Mouse (Mus musculus): ENCODE data around the gene Psmb1. TPM values are rescaled to one million over a fixed set of nuclear protein-coding genes. Genes with fewer than 3 reads are reported as not detected.
"Not testable (repeated sequence)": the region's sequence is repeated elsewhere in the genome, so short reads cannot be mapped to it uniquely, and the experiment has no call there.

The Psmb1 gene
- polyA plus RNA-seq (2015; fragmentation: Nextera tagmentation; extraction: Ambion mirVana): 258 and 264 TPM in 2 replicates

- H3K9ac ChIP-seq: peak within 1 kb of the TSS; percentile 92
- no peaks in the 10 kb centered on the region for H3K27me3 ChIP-seq (replicated peaks)
- no peaks in the 10 kb centered on the region for H3K9me3 ChIP-seq
- H3K4me3 ChIP-seq (replicated peaks): peak within 1 kb of the TSS; percentile 97
- H3K36me3 ChIP-seq: peaks cover 10% of the 10 kb centered on the region
- ATAC-seq: peak; percentile 93
- H3K27ac ChIP-seq: peak within 1 kb of the TSS; percentile 72
- H3K4me2 ChIP-seq (replicated peaks): peak within 1 kb of the TSS; percentile 69
- under 1% methylated on average over 63 of the region's 63 CpGs for WGBS
- H3K4me1 ChIP-seq (replicated peaks): peaks cover 11% of the 10 kb centered on the region
Measured at GRCm38 (mm10) chr17:15499656-15500394, at the start of gene Psmb1, which contains the start of gene Tbp. TSS of gene Psmb1 (minus strand) at chr17:15499751. TSS of gene Tbp (plus strand) at chr17:15499888.

GRCm38 (mm10) chr17:15546440-15546839 lies 46.9 kb upstream of the Psmb1 start:
- no peaks in the 10 kb centered on the region for H3K27me3 ChIP-seq (replicated peaks)
- no peaks in the 10 kb centered on the region for H3K9me3 ChIP-seq
- H3K4me3 ChIP-seq (replicated peaks): no peak overlapping the region
- H3K4me1 ChIP-seq (replicated peaks): no peaks in the 10 kb centered on the region
- no peak overlapping the region for H3K27ac ChIP-seq
- WGBS: 67% methylated on average over 4 of the region's 4 CpGs
- H3K4me2 ChIP-seq (replicated peaks): no peak overlapping the region
- ATAC-seq: no peak
- H3K9ac ChIP-seq: no peak overlapping the region
- no peaks in the 10 kb centered on the region for H3K36me3 ChIP-seq

GRCm38 (mm10) chr17:15543868-15544267 lies 44.3 kb upstream of the Psmb1 start:
- H3K36me3 ChIP-seq, ATAC-seq: not testable (repeated sequence)

GRCm38 (mm10) chr17:15540309-15540708 lies 40.8 kb upstream of the Psmb1 start:
- H3K27me3 ChIP-seq (replicated peaks): peaks cover 9% of the 10 kb centered on the region
- no peaks in the 10 kb centered on the region for H3K36me3 ChIP-seq
- no peak overlapping the region for H3K4me3 ChIP-seq (replicated peaks)
- 67% methylated on average over 4 of the region's 4 CpGs for WGBS
- H3K27ac ChIP-seq: no peak overlapping the region
- H3K4me1 ChIP-seq (replicated peaks): 0 out of 2 replicates have a peak, but pooled peaks cover 4% of the 10 kb centered on the region
- no peak overlapping the region for H3K9ac ChIP-seq
- ATAC-seq: no peak
- H3K4me2 ChIP-seq (replicated peaks): no peak overlapping the region
- no peaks in the 10 kb centered on the region for H3K9me3 ChIP-seq

More at GRCm38 (mm10) chr17:15543868-15544267, 44.3 kb upstream of the Psmb1 start:
- H3K9ac ChIP-seq; H3K9me3 ChIP-seq; H3K27me3 ChIP-seq (replicated peaks); H3K4me2 ChIP-seq (replicated peaks); H3K27ac ChIP-seq; H3K4me1 ChIP-seq (replicated peaks); H3K4me3 ChIP-seq (replicated peaks): not testable (repeated sequence)
- WGBS: 61% methylated on average over 4 of the region's 4 CpGs

- ATAC-seq: peak; percentile 63; the same call in 1 of the 2 replicates
- Histone ChIP-seq H3K9me3 (no peaks in the 10 kb centered on the region), H3K4me3 (replicated peaks) (peak overlapping the region; percentile 44), H3K4me1 (replicated peaks) (0 out of 2 replicates have a peak, but pooled peaks cover 4% of the 10 kb centered on the region), H3K27ac (no peak overlapping the region), H3K9ac (peak overlapping the region; percentile 37; the same call in 1 of the 2 replicates), H3K4me2 (replicated peaks) (peak overlapping the region; percentile 89), H3K27me3 (replicated peaks) (peaks cover 13% of the 10 kb centered on the region), H3K36me3 (no peaks in the 10 kb centered on the region)
- 1% methylated on average over 33 of the region's 33 CpGs for WGBS
Measured at GRCm38 (mm10) chr17:15536457-15536904, 36.9 kb upstream of the Psmb1 start.

DNA sequence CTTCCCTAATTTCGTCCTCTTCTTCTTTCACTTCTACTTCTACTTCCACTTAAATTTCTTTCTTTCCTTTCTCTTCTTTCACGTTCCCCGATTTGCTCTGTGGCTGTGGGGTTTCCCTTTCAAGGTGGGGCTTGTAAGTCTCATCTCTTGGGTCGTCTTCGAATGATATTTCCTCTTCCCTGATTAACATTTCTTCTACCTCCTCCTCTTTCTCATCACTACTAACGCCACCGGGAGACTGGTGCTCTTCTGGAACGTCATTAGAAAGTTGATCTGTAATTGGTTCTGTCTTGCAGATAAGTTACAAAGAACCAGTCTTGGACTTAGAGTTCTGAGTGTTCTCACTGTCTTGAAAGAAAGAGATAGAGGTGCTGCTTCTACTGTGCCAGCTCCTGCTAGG lies 36.4 kb upstream of the Psmb1 start:
- Histone ChIP-seq H3K36me3 (no peaks in the 10 kb centered on the region), H3K4me1 (replicated peaks) (0 out of 2 replicates have a peak, but pooled peaks cover 4% of the 10 kb centered on the region), H3K27ac (no peak overlapping the region), H3K9me3 (no peaks in the 10 kb centered on the region), H3K4me3 (replicated peaks) (peak overlapping the region; percentile 44), H3K9ac (no peak overlapping the region), H3K27me3 (replicated peaks) (peaks cover 13% of the 10 kb centered on the region), H3K4me2 (replicated peaks) (peak overlapping the region; percentile 89)
- 20% methylated on average over 8 of the region's 8 CpGs for WGBS
- no peak for ATAC-seq

- ATAC-seq: no peak
- H3K4me3 ChIP-seq (replicated peaks): no peak overlapping the region
- no peak overlapping the region for H3K27ac ChIP-seq
- H3K4me1 ChIP-seq (replicated peaks): 0 out of 2 replicates have a peak, but pooled peaks cover 4% of the 10 kb centered on the region
- H3K9me3 ChIP-seq: no peaks in the 10 kb centered on the region
- no peak overlapping the region for H3K9ac ChIP-seq
- H3K27me3 ChIP-seq (replicated peaks): peaks cover 13% of the 10 kb centered on the region
- no peaks in the 10 kb centered on the region for H3K36me3 ChIP-seq
- 65% methylated on average over 11 of the region's 11 CpGs for WGBS
- H3K4me2 ChIP-seq (replicated peaks): peak overlapping the region; percentile 89; the same call in 1 of the 2 replicates
Measured at GRCm38 (mm10) chr17:15535162-15535800, 35.7 kb upstream of the Psmb1 start.

DNA sequence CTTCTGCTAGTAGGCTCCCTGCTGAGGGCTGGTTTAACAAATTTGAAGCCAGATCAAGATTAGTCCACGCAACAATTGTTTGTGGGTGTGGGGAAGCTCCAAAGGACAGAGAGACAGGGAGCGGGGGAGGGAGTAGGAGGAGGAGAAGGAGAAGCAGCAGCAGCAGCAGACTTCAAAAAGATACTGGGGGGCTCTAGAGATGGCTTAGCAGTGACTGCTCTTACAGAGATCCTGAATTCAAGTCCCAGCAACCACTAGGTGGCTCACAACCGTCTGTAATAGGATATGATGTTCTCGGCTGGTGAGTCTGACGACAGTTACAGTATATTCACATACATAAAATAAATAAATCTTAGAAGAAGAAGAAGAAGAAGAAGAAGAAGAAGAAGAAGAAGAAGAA lies 30.6 kb upstream of the Psmb1 start:
- WGBS: 19% methylated on average over 5 of the region's 5 CpGs
- Histone ChIP-seq H3K4me2 (replicated peaks) (no peak overlapping the region), H3K9ac (no peak overlapping the region), H3K27me3 (replicated peaks) (peaks cover 3% of the 10 kb centered on the region; the same call in 1 of the 2 replicates), H3K4me1 (replicated peaks) (0 out of 2 replicates have a peak, but pooled peaks cover 3% of the 10 kb centered on the region), H3K9me3 (no peaks in the 10 kb centered on the region), H3K36me3 (no peaks in the 10 kb centered on the region), H3K27ac (no peak overlapping the region), H3K4me3 (replicated peaks) (no peak overlapping the region)
- no peak for ATAC-seq

DNA sequence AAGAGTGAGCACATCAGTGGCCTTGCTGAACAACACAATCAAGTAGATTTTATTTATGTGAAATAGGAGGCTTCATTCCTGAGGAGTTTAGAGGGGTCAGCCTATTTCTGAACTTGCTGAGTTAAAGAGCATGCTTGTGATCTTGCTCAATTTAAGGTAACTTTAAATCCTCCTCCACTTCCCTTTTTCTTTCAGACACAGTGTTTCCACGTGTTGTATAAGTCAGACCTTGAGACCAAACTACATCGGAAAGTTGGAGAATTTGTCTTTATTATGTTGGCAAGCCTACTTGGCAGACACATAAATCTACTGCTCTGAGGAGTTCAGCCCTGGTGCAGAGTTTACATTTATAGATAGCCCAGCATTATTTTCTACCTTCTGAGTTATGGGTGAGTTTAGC lies 29.3 kb upstream of the Psmb1 start:
- Histone ChIP-seq H3K27ac (no peak overlapping the region), H3K9me3 (no peaks in the 10 kb centered on the region), H3K27me3 (replicated peaks) (no peaks in the 10 kb centered on the region), H3K36me3 (0 out of 2 replicates have a peak, but pooled peaks cover 4% of the 10 kb centered on the region), H3K9ac (no peak overlapping the region), H3K4me1 (replicated peaks) (0 out of 2 replicates have a peak, but pooled peaks cover 3% of the 10 kb centered on the region), H3K4me2 (replicated peaks) (no peak overlapping the region), H3K4me3 (replicated peaks) (no peak overlapping the region)
- no peak for ATAC-seq
- WGBS: 69% methylated on average over 2 of the region's 2 CpGs

DNA sequence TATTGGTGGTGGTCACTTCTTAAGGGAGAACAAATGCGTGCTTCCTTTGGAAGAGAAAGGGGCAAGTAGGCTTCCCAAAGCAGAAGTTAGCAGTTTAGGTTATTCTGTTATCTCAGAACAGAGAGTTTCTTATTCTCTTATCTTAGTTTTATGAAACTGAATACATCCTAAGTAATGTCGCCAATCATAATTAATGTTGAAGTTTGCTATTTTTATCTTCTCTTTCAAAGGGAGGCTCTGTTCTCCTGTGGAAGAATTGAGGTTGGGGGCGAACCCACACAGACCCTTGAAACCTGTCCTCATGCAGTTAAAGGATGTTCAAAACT lies 28.2 kb upstream of the Psmb1 start:
- Histone ChIP-seq H3K4me2 (replicated peaks) (peak overlapping the region; percentile 70), H3K36me3 (0 out of 2 replicates have a peak, but pooled peaks cover 7% of the 10 kb centered on the region), H3K9me3 (no peaks in the 10 kb centered on the region), H3K9ac (peak overlapping the region; percentile 83; the same call in 1 of the 2 replicates), H3K4me1 (replicated peaks) (0 out of 2 replicates have a peak, but pooled peaks cover 3% of the 10 kb centered on the region), H3K27me3 (replicated peaks) (no peaks in the 10 kb centered on the region), H3K4me3 (replicated peaks) (peak overlapping the region; percentile 85), H3K27ac (no peak overlapping the region)
- 46% methylated on average over 3 of the region's 3 CpGs for WGBS
- no peak for ATAC-seq

DNA sequence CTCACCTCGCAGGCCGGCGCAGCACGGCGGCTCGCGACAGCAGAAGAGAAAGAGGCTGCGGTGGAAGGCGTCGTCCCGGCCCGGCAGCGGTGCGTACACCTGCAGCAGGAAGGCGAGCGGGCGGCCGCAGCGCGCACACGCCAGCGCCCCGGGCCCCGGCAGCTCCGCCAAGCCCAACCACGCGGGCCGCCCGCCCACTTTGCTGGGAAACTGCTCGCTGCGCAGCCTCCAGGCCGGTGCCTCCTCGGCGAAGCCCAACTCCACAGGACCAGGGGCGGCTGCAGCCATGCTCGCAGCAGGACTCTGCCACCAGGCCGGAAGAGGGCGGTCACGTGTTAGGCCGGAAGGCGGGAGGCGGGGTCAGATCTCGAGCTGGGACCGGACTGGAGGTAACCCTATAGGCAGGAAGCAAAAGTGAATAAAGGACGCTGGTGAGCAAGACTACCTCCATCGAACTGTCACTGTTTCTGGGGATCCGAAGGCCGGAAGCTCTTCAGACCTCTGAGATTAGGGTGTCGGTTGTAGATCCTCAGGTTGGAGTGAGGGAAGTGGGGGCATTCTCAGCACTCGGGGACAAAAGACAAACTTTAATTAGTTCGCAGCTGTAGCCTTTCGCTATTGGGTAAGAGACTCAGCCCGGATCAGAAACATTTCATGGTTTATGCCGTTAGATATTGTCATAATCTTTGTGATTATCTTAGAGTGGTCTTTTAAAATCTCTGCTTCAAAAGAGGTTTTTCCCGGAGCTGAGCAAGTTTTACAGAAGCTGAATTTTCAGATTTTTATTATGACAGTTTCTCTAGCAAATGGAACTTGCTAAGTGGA lies 27.6 kb upstream of the Psmb1 start, which contains the start of gene Pdcd2:
TSS of gene Pdcd2 (minus strand) at position 316 of the 825 bp plus-strand sequence.
- 0 out of 2 replicates have a peak, but pooled peaks cover 3% of the 10 kb centered on the region for H3K4me1 ChIP-seq (replicated peaks)
- no peaks in the 10 kb centered on the region for H3K27me3 ChIP-seq (replicated peaks)
- H3K9me3 ChIP-seq: no peaks in the 10 kb centered on the region
- peak within 1 kb of the TSS; percentile 70 for H3K4me2 ChIP-seq (replicated peaks)
- H3K4me3 ChIP-seq (replicated peaks): peak within 1 kb of the TSS; percentile 85
- under 1% methylated on average over 54 of the region's 55 CpGs for WGBS
- 0 out of 2 replicates have a peak, but pooled peaks cover 7% of the 10 kb centered on the region for H3K36me3 ChIP-seq
- peak; percentile 100 for ATAC-seq
- H3K27ac ChIP-seq: peak within 1 kb of the TSS; percentile 87
- peak within 1 kb of the TSS; percentile 83 for H3K9ac ChIP-seq

Measured in intestine, embryonic 15.5 days (tissue).